Mouse (Mus musculus): ENCODE measurements at regions not wholly inside any gene's neighbourhood (a gene's known extent, or its start where the extent isn't known, plus 50 kb on each side); places are given as distances from the start of the nearest gene placed in this dataset.

DNA sequence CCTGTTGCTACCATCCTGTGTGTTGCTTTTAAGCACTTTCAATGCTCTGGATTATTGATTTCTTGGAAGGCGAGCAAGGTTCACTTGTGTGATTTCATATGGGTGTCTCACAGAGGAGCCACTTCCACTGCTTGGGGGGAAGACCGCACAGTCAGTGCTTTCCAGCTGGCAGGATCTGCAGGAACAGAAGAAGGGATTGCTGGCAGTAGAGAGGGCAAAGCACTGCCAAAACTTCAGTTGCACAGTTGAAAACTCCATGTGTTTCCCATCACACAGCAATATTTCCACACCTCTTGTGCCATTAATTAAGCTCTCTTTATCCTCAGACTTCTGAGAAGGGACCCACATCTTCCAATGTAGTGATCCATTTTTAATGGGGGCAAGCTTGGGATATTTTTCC lies 618.8 kb downstream of the Cdh8 start:
- no peaks in the 10 kb centered on the region for H3K27me3 ChIP-seq (ENCODE audit: control insufficient read depth, insufficient read depth, low read length)
- no peaks in the 10 kb centered on the region for H3K4me1 ChIP-seq (ENCODE audit: control insufficient read depth, insufficient read depth, low read length)
- no peak overlapping the region for H3K4me2 ChIP-seq (ENCODE audit: low read depth, severe bottlenecking)
- H3K27ac ChIP-seq (replicated peaks; ENCODE audit: low read depth, low read length), result no peak overlapping the region
- H3K4me3 ChIP-seq (ENCODE audit: low read depth, low read length), result no peak overlapping the region
- no peaks in the 10 kb centered on the region for H3K9me3 ChIP-seq (ENCODE audit: control insufficient read depth, low read length)
- ATAC-seq (ENCODE audit: insufficient number of reproducible peaks, low FRiP score, low TSS enrichment, low read depth), result no peak
- H3K9ac ChIP-seq (ENCODE audit: low read length), result no peak overlapping the region
- WGBS, result 84% methylated on average over 2 of the region's 2 CpGs
- no peaks in the 10 kb centered on the region for H3K36me3 ChIP-seq (ENCODE audit: control insufficient read depth, insufficient read depth, low read length)
- DNase-seq (ENCODE audit: low spot score), result no peak

DNA sequence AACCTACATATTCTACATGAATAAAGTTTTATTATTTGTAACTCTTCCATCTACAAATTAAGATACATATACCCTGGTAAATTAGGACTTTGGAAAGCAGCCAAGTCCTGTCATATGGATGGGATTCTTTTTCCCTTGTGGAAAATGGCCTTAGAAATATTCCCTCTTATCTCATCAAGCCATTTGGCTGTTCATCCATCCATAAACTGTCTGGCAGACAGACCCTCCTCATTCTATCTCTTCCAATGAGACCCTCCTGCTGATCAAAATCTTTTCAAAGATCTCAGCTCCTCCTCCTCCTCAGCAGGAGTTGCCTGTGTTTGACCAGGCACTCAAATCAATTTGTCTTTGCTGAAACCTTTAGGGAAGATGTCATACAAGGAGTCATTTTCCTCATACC lies 649.2 kb downstream of the Cdh8 start:
- DNase-seq (ENCODE audit: low spot score), result no peak
- no peaks in the 10 kb centered on the region for H3K4me1 ChIP-seq (ENCODE audit: control insufficient read depth, insufficient read depth, low read length)
- no peak for ATAC-seq (ENCODE audit: insufficient number of reproducible peaks, low FRiP score, low TSS enrichment, low read depth)
- H3K4me2 ChIP-seq (ENCODE audit: low read depth, severe bottlenecking), result no peak overlapping the region
- H3K9me3 ChIP-seq (ENCODE audit: control insufficient read depth, low read length), result no peaks in the 10 kb centered on the region
- no peak overlapping the region for H3K4me3 ChIP-seq (ENCODE audit: low read depth, low read length)
- H3K27ac ChIP-seq (replicated peaks; ENCODE audit: low read depth, low read length), result no peak overlapping the region
- no peaks in the 10 kb centered on the region for H3K36me3 ChIP-seq (ENCODE audit: control insufficient read depth, insufficient read depth, low read length)
- no peaks in the 10 kb centered on the region for H3K27me3 ChIP-seq (ENCODE audit: control insufficient read depth, insufficient read depth, low read length)
- H3K9ac ChIP-seq (ENCODE audit: low read length), result no peak overlapping the region

DNA sequence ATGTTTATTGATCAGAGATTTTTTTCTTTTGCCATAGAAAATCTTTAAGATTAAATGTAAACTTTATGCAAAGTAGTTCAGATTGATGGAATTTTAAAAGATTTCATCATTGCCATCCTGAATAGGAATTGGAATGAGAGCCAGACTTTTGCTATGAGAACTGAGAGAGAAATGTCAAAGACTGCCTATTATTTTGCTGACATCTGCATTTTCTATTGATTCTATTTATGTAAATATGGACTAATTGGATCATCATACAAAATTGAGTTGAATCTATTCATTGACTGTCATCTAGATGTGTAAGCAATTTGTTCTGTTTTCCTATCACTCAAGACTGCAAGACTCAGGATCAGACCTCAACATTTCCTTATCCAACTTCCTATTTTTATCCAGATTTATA lies 659.7 kb downstream of the Cdh8 start:
- H3K9ac ChIP-seq (ENCODE audit: low read length), result no peak overlapping the region
- H3K36me3 ChIP-seq (ENCODE audit: control insufficient read depth, insufficient read depth, low read length), result no peaks in the 10 kb centered on the region
- DNase-seq (ENCODE audit: low spot score) (no peak), ATAC-seq (ENCODE audit: insufficient number of reproducible peaks, low FRiP score, low TSS enrichment, low read depth) (no peak)
- no peaks in the 10 kb centered on the region for H3K4me1 ChIP-seq (ENCODE audit: control insufficient read depth, insufficient read depth, low read length)
- no peaks in the 10 kb centered on the region for H3K27me3 ChIP-seq (ENCODE audit: control insufficient read depth, insufficient read depth, low read length)
- no peak overlapping the region for H3K4me2 ChIP-seq (ENCODE audit: low read depth, severe bottlenecking)
- no peak overlapping the region for H3K4me3 ChIP-seq (ENCODE audit: low read depth, low read length)
- no peak overlapping the region for H3K27ac ChIP-seq (replicated peaks; ENCODE audit: low read depth, low read length)
- H3K9me3 ChIP-seq (ENCODE audit: control insufficient read depth, low read length), result no peaks in the 10 kb centered on the region

DNA sequence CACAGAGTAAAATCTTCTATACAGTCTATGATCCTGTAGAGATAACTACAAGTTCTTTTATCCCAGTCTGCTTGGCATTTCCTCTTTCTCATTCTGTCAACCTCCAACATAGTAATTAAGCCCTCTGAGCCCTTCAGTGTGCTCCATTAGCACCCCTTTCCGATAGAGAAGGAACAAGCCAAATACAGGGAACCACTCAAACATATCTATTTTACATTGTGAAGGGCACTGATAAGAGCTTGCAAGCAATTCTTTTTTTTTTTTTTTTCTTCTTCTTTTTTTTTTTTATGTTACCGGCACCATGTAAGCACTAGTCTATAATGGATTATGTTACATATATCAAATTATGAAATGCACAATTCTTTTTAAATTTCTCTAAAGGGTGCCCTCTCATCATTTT lies 660.5 kb downstream of the Cdh8 start:
- H3K4me1 ChIP-seq (ENCODE audit: control insufficient read depth, insufficient read depth, low read length), result no peaks in the 10 kb centered on the region
- 84% methylated on average over 2 of the region's 2 CpGs for WGBS
- no peak for ATAC-seq (ENCODE audit: insufficient number of reproducible peaks, low FRiP score, low TSS enrichment, low read depth)

DNA sequence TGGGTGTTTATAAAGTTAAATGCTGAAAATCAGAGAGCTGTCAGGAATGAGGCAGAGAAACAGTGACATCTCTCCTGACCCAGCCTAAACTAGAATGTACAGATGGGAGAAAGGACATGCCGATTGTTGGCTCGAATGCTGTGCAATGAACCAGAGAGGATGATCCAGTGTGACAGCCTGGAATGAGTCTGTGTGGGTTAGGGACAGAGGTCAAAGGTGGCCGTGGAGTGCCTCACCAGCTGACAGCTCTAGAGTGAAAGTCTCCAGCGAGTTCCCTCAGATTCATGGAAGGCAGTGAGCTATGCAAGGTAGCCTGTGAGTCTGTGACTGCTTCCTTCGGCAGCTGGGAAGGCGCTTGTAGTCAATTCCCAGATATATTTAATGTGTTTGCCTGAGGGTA lies 663.9 kb downstream of the Cdh8 start:
- H3K36me3 ChIP-seq (ENCODE audit: control insufficient read depth, insufficient read depth, low read length), result no peaks in the 10 kb centered on the region
- H3K4me2 ChIP-seq (ENCODE audit: low read depth, severe bottlenecking), result no peak overlapping the region
- H3K27me3 ChIP-seq (ENCODE audit: control insufficient read depth, insufficient read depth, low read length), result no peaks in the 10 kb centered on the region
- WGBS, result 64% methylated on average over 6 of the region's 6 CpGs
- no peak overlapping the region for H3K27ac ChIP-seq (replicated peaks; ENCODE audit: low read depth, low read length)
- ATAC-seq (ENCODE audit: insufficient number of reproducible peaks, low FRiP score, low TSS enrichment, low read depth) (no peak), DNase-seq (ENCODE audit: low spot score) (no peak)
- H3K4me1 ChIP-seq (ENCODE audit: control insufficient read depth, insufficient read depth, low read length), result no peaks in the 10 kb centered on the region
- H3K4me3 ChIP-seq (ENCODE audit: low read depth, low read length), result no peak overlapping the region
- H3K9ac ChIP-seq (ENCODE audit: low read length), result no peak overlapping the region
- H3K9me3 ChIP-seq (ENCODE audit: control insufficient read depth, low read length), result no peaks in the 10 kb centered on the region

More for the DNA sequence above, 660.5 kb downstream of the Cdh8 start:
- Histone ChIP-seq H3K27ac (replicated peaks; ENCODE audit: low read depth, low read length) (no peak overlapping the region), H3K9me3 (ENCODE audit: control insufficient read depth, low read length) (no peaks in the 10 kb centered on the region), H3K27me3 (ENCODE audit: control insufficient read depth, insufficient read depth, low read length) (no peaks in the 10 kb centered on the region), H3K9ac (ENCODE audit: low read length) (no peak overlapping the region), H3K4me3 (ENCODE audit: low read depth, low read length) (no peak overlapping the region), H3K36me3 (ENCODE audit: control insufficient read depth, insufficient read depth, low read length) (no peaks in the 10 kb centered on the region), H3K4me2 (ENCODE audit: low read depth, severe bottlenecking) (no peak overlapping the region)
- no peak for DNase-seq (ENCODE audit: low spot score)

DNA sequence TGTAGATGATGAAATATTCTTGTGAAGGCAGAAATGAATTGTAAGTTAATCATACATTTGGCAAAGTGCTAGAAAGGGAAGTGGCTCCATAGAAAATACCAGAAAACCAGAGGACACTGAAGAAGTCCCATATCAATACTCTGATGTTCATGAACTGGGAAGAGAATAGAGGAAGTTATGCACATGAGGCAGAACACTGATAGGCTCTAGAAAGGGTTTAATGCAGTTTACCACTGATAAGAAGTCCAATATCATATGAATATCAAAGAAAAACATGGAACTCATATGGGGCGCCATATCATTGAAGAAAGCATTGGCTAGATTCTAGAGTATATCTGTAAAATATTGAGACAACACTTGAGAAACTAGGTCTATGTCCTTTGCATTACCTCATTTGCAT lies 708.5 kb downstream of the Cdh8 start:
- Histone ChIP-seq H3K36me3 (ENCODE audit: control insufficient read depth, insufficient read depth, low read length) (no peaks in the 10 kb centered on the region), H3K4me1 (ENCODE audit: control insufficient read depth, insufficient read depth, low read length) (no peaks in the 10 kb centered on the region), H3K9ac (ENCODE audit: low read length) (no peak overlapping the region), H3K9me3 (ENCODE audit: control insufficient read depth, low read length) (no peaks in the 10 kb centered on the region), H3K27ac (replicated peaks; ENCODE audit: low read depth, low read length) (no peak overlapping the region), H3K27me3 (ENCODE audit: control insufficient read depth, insufficient read depth, low read length) (no peaks in the 10 kb centered on the region), H3K4me2 (ENCODE audit: low read depth, severe bottlenecking) (no peak overlapping the region), H3K4me3 (ENCODE audit: low read depth, low read length) (no peak overlapping the region)
- 95% methylated on average over 1 of the region's 1 CpGs for WGBS
- no peak for ATAC-seq (ENCODE audit: insufficient number of reproducible peaks, low FRiP score, low TSS enrichment, low read depth)
- no peak for DNase-seq (ENCODE audit: low spot score)

DNA sequence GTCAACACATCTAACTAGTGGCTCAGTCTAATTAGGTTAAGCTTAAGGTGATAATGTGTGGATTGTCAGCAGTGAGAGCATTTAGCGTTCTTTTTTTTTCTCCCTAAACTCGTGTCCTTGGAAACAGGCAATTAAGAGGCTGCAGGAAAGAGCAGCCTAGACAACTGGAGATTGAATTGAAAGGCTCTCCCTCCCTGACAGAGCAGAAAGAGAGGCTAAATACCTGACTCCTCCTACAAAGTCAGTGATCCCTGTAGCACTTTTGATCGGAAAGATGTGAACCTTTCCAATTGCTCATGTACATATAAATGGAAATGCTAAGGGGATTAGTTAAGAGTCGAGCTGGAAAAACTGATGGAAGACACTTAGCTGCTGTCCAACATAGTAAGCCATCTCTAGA lies 710.1 kb downstream of the Cdh8 start:
- Histone ChIP-seq H3K4me3 (ENCODE audit: low read depth, low read length) (no peak overlapping the region), H3K9me3 (ENCODE audit: control insufficient read depth, low read length) (no peaks in the 10 kb centered on the region), H3K4me1 (ENCODE audit: control insufficient read depth, insufficient read depth, low read length) (no peaks in the 10 kb centered on the region), H3K36me3 (ENCODE audit: control insufficient read depth, insufficient read depth, low read length) (no peaks in the 10 kb centered on the region), H3K9ac (ENCODE audit: low read length) (no peak overlapping the region), H3K4me2 (ENCODE audit: low read depth, severe bottlenecking) (no peak overlapping the region), H3K27me3 (ENCODE audit: control insufficient read depth, insufficient read depth, low read length) (no peaks in the 10 kb centered on the region), H3K27ac (replicated peaks; ENCODE audit: low read depth, low read length) (no peak overlapping the region)
- ATAC-seq (ENCODE audit: insufficient number of reproducible peaks, low FRiP score, low TSS enrichment, low read depth), result no peak
- no peak for DNase-seq (ENCODE audit: low spot score)
- WGBS, result 58% methylated on average over 4 of the region's 4 CpGs

DNA sequence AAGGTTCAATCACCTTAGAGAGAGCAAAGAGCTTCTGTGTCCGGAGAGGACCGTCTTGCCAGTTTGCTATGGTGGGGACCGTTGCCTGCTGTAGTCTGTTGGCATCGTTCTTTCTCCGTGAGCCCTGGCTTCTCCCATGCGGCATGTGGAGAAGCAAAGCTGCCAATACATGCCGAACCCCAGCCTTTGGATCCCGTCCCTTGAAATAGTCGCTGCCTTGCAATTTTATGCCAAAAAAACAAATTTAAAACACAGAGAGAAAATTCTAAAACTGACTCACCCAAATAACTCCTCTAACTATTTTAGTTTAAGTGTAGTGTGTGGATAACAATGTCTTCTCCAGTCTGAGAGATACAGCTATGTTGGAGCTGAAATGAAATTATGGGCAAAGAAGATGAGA lies 731.1 kb downstream of the Cdh8 start:
- no peak overlapping the region for H3K9ac ChIP-seq (ENCODE audit: low read length)
- H3K4me3 ChIP-seq (ENCODE audit: low read depth, low read length), result no peak overlapping the region
- ATAC-seq (ENCODE audit: insufficient number of reproducible peaks, low FRiP score, low TSS enrichment, low read depth) (no peak), DNase-seq (ENCODE audit: low spot score) (no peak)
- H3K36me3 ChIP-seq (ENCODE audit: control insufficient read depth, insufficient read depth, low read length), result no peaks in the 10 kb centered on the region
- WGBS, result 96% methylated on average over 9 of the region's 9 CpGs
- H3K27me3 ChIP-seq (ENCODE audit: control insufficient read depth, insufficient read depth, low read length), result no peaks in the 10 kb centered on the region
- no peak overlapping the region for H3K4me2 ChIP-seq (ENCODE audit: low read depth, severe bottlenecking)
- no peak overlapping the region for H3K27ac ChIP-seq (replicated peaks; ENCODE audit: low read depth, low read length)
- no peaks in the 10 kb centered on the region for H3K9me3 ChIP-seq (ENCODE audit: control insufficient read depth, low read length)
- no peaks in the 10 kb centered on the region for H3K4me1 ChIP-seq (ENCODE audit: control insufficient read depth, insufficient read depth, low read length)

DNA sequence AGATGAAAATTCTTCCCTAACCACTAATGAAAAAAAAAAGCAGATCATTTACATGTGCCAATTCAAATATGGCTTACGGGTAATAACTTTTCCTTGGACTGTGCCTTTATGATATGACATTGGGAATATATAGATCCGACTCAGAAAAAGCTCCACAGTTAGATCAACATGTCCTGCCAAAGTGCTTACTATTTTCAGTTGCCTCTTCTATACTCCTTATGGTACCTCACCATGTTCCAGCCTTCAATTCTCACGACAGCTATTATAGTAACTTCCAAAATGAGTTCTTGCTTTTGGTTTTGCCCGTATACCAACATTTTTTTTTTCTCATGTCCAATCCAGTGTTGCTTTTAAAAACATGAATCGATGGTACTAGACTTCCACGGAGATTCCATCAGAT lies 731.7 kb downstream of the Cdh8 start:
- ATAC-seq (ENCODE audit: insufficient number of reproducible peaks, low FRiP score, low TSS enrichment, low read depth) (no peak), DNase-seq (ENCODE audit: low spot score) (no peak)
- no peaks in the 10 kb centered on the region for H3K9me3 ChIP-seq (ENCODE audit: control insufficient read depth, low read length)
- H3K4me1 ChIP-seq (ENCODE audit: control insufficient read depth, insufficient read depth, low read length), result no peaks in the 10 kb centered on the region
- H3K27me3 ChIP-seq (ENCODE audit: control insufficient read depth, insufficient read depth, low read length), result no peaks in the 10 kb centered on the region
- no peak overlapping the region for H3K27ac ChIP-seq (replicated peaks; ENCODE audit: low read depth, low read length)
- no peak overlapping the region for H3K4me3 ChIP-seq (ENCODE audit: low read depth, low read length)
- no peaks in the 10 kb centered on the region for H3K36me3 ChIP-seq (ENCODE audit: control insufficient read depth, insufficient read depth, low read length)
- WGBS, result 88% methylated on average over 6 of the region's 6 CpGs
- no peak overlapping the region for H3K4me2 ChIP-seq (ENCODE audit: low read depth, severe bottlenecking)
- no peak overlapping the region for H3K9ac ChIP-seq (ENCODE audit: low read length)

Measured in limb, embryonic 11.5 days (tissue).